Mouse (Mus musculus) liver, embryonic 16.5 days (tissue): Measurements from ENCODE around the gene Rab42. TPM values are rescaled to one million over a fixed set of nuclear protein-coding genes. Genes with fewer than 3 reads are reported as not detected.
A peak's percentile ranks its signal among the peaks of the same experiment; 100 is the strongest.

Source experiments
- ATAC-seq: fragments of 200-750 bp; cut with Nextera tagmentation; 2 replicates; pipeline ENCODE4 v1.8.0; 2017; ENCODE audit warnings: low read depth, mild to moderate bottlenecking, moderate number of reproducible peaks, moderate library complexity
- H3K27ac ChIP-seq: fragments of 300-500 bp; sonication (generic); 2 replicates; pipeline ENCODE4 v1.5.1; 2014; ENCODE audit warnings: mild to moderate bottlenecking, low read length
- H3K27me3 ChIP-seq: fragments of 300-500 bp; sonication (generic); 2 replicates; pipeline ENCODE4 v1.6.1; 2014; ENCODE audit warnings: low read depth, low read length, mixed read lengths; ENCODE audit not compliant: control insufficient read depth, insufficient read depth
- H3K36me3 ChIP-seq: fragments of 300-500 bp; sonication (generic); 2 replicates; pipeline ENCODE4 v1.6.1; 2014; ENCODE audit warnings: mild to moderate bottlenecking; ENCODE audit not compliant: control insufficient read depth, insufficient read depth
- H3K4me1 ChIP-seq: fragments of 300-500 bp; sonication (generic); 2 replicates; pipeline ENCODE4 v1.6.1; 2014; ENCODE audit warnings: low read depth, low read length, mixed read lengths; ENCODE audit not compliant: control insufficient read depth
- H3K4me2 ChIP-seq: fragments of 300-500 bp; sonication (generic); 2 replicates; pipeline ENCODE4 v1.6.1; 2014; ENCODE audit warnings: low read depth, low read length, mixed read lengths
- H3K4me3 ChIP-seq: fragments of 300-500 bp; sonication (generic); 2 replicates; pipeline ENCODE4 v1.5.1; 2014; ENCODE audit warnings: low read depth, mild to moderate bottlenecking, low read length
- H3K9ac ChIP-seq: fragments of 300-500 bp; sonication (generic); 2 replicates; pipeline ENCODE4 v1.6.1; 2014; ENCODE audit warnings: low read depth, low read length
- H3K9me3 ChIP-seq: fragments of 300-500 bp; sonication (generic); replicated peaks from 2 replicates; pipeline ENCODE4 v1.6.1; 2016; ENCODE audit warnings: low read length; ENCODE audit not compliant: control insufficient read depth
- WGBS: fragments of 180-500 bp; shearing (Covaris S2); extraction: QIAGEN DNeasy Blood & Tissue Kit; methylation state at CpG from one replicate; pipeline ENCODE4 v1.1.7; 2014; ENCODE audit not compliant: insufficient replicate concordance; 5-methylcytosine and 5-hydroxymethylcytosine counted together
- polyA plus RNA-seq: library from polyadenylated mRNA; unstranded; fragments of >200 nt; fragmentation: Nextera tagmentation; extraction: Ambion mirVana; gene quantifications from 2 replicates; pipeline ENCODE4 v1.2.1, GENCODE M21; 2015

Rab42 gene
- polyA plus RNA-seq, 1 experiment from 2014 or later, result 0.41 TPM

DNA sequence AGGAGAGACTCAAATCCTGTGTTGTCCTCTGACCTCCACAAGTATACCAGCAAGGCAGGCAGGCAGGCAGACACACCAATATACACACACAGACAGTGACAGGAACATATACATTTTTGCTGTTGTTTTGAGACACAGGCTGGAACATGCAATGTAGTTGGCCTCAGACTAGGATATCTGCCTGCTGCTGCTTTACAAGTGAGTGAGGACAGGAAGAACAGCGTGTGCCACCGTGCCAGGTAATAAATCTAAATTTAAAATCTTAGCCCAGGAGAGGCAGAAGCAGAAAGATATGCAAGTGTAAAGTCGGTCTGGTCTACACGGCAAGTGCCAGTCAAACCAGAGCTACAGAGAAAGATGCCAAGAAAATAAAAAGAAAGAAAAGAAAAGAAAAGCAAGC lies 43.9 kb downstream of the Rab42 start:
- Histone ChIP-seq H3K4me2 (peak overlapping the region; percentile 78), H3K4me3 (no peak overlapping the region), H3K27me3 (no peaks in the 10 kb centered on the region), H3K9ac (0 out of 2 replicates have a peak overlapping the region, but pooled peaks have one; percentile 14), H3K27ac (peak overlapping the region; percentile 16; the same call in 1 of the 2 replicates), H3K36me3 (no peaks in the 10 kb centered on the region), H3K9me3 (no peaks in the 10 kb centered on the region), H3K4me1 (peaks cover 29% of the 10 kb centered on the region)
- WGBS, result 63% methylated on average over 4 of the region's 4 CpGs
- no peak for ATAC-seq

DNA sequence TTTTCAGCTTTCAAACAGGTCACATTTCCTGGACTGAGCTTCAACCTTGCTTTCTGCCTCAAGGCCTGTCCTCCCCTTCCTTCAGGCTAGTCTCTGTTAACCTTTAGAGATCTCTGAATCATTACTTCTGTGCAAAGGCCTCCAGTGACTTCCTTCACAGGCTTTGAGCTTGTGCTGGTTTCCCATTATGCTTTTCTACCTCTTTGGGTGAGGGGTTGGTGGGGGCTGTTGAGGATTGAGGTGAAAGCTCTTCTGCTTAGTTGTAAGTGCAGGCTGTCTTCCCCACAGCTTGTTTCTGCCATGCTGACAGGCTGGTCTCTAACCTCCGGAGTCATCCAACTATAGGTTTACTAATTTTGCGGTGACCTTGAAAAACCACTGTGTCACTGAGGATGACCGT lies 46.8 kb downstream of the Rab42 start:
- Histone ChIP-seq H3K27me3 (no peaks in the 10 kb centered on the region), H3K4me3 (no peak overlapping the region), H3K27ac (0 out of 2 replicates have a peak overlapping the region, but pooled peaks have one; percentile 3), H3K9ac (no peak overlapping the region), H3K4me2 (no peak overlapping the region), H3K4me1 (peaks cover 23% of the 10 kb centered on the region), H3K9me3 (no peaks in the 10 kb centered on the region), H3K36me3 (peaks cover 2% of the 10 kb centered on the region; the same call in 1 of the 2 replicates)
- no peak for ATAC-seq
- 85% methylated on average over 3 of the region's 3 CpGs for WGBS

DNA sequence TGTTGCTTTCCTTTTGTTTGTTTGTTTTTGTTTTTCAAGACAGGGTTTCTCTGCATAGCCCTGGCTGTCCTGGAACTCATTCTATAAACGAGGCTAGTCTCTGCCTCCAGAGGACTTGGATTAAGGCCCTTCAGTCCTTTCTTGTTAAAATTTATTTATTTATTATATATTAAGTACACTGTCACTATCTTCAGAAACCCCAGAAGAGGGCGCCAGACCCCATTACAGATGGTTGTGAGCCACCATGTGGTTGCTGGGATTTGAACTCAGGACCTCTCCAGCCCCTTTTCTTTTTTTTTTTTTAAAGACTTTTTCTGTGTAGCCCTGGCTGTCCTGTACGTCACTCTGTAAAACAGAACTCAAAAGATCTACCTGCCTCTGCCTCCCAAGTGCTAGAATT lies 48.2 kb downstream of the Rab42 start:
- no peak overlapping the region for H3K4me3 ChIP-seq
- ATAC-seq, result no peak
- H3K4me1 ChIP-seq, result peaks cover 23% of the 10 kb centered on the region
- no peak overlapping the region for H3K27ac ChIP-seq
- 68% methylated on average over 3 of the region's 3 CpGs for WGBS
- no peaks in the 10 kb centered on the region for H3K9me3 ChIP-seq
- no peak overlapping the region for H3K4me2 ChIP-seq
- H3K27me3 ChIP-seq, result no peaks in the 10 kb centered on the region
- no peak overlapping the region for H3K9ac ChIP-seq
- peaks cover 14% of the 10 kb centered on the region; the same call in 1 of the 2 replicates for H3K36me3 ChIP-seq

DNA sequence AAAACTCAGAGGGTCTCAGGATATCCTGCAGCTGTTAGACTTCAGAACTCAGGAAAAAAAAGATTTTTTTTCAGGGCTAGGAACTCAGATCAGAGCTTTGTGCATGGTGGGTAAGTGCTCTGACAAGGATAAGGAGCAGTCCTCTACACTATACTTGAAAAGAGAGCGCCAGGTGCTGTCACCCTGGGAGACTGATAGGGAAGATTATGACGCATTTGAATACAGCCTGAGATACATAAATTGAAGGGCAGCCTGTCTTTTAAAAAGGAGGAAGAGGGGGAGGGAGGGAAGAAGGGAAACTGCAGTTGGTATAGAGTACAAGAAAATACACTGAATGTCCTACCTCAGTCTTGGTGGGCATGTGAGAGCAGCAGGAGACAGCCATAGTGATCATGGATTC lies 49.6 kb downstream of the Rab42 start:
- peaks cover 19% of the 10 kb centered on the region; the same call in 1 of the 2 replicates for H3K36me3 ChIP-seq
- no peak overlapping the region for H3K9ac ChIP-seq
- ATAC-seq, result no peak
- H3K27ac ChIP-seq, result no peak overlapping the region
- H3K27me3 ChIP-seq, result no peaks in the 10 kb centered on the region
- 24% methylated on average over 2 of the region's 2 CpGs for WGBS
- peaks cover 11% of the 10 kb centered on the region for H3K4me1 ChIP-seq
- H3K4me3 ChIP-seq, result no peak overlapping the region
- no peak overlapping the region for H3K4me2 ChIP-seq
- no peaks in the 10 kb centered on the region for H3K9me3 ChIP-seq

DNA sequence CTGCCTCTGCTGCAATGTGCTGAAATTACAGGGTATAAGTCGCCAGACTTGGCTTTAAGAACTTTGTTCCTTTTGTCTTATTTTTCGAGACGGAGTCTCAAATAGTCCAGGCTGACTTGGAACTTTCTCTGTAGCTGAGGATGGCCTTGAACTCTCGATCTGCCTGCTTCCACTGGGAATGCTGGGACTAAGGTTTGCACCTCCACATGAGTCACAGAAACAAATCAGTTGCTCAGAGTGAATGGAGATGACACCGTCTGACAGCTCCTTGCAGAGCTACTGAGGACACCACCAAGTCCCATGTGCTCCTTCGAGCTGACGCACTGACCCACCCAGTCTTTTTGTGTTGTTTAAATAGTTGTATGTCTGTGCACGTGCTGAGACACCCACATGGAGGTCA lies 50.1 kb downstream of the Rab42 start:
- Histone ChIP-seq H3K27ac (no peak overlapping the region), H3K9me3 (no peaks in the 10 kb centered on the region), H3K9ac (no peak overlapping the region), H3K4me3 (no peak overlapping the region), H3K27me3 (no peaks in the 10 kb centered on the region), H3K4me1 (peaks cover 11% of the 10 kb centered on the region), H3K4me2 (no peak overlapping the region), H3K36me3 (peaks cover 19% of the 10 kb centered on the region; the same call in 1 of the 2 replicates)
- 70% methylated on average over 8 of the region's 8 CpGs for WGBS
- no peak for ATAC-seq

Other genes starting within 250 kb of the Rab42 start
- gene Gm10300, start 228.7 kb downstream of the Rab42 start, polyA plus RNA-seq, result 0.33 and 0.46 TPM in 2 replicates
- gene Epb41, start 228.1 kb downstream of the Rab42 start, polyA plus RNA-seq, result 196 and 232 TPM in 2 replicates
- 0.02 and 0.04 TPM in 2 replicates for gene Oprd1, start 158.9 kb downstream of the Rab42 start, polyA plus RNA-seq
- 24.9 and 28.5 TPM in 2 replicates for gene Ythdf2, start 91.1 kb downstream of the Rab42 start, polyA plus RNA-seq
- gene Gmeb1, start 41.8 kb downstream of the Rab42 start, polyA plus RNA-seq, result 12.2 and 12.7 TPM in 2 replicates
- gene Taf12, start 29.0 kb downstream of the Rab42 start, polyA plus RNA-seq, result 31.0 and 35.3 TPM in 2 replicates
- 26.9 and 27.3 TPM in 2 replicates for gene Trnau1ap, start 26.2 kb upstream of the Rab42 start, polyA plus RNA-seq
- gene Rcc1, start 50.2 kb upstream of the Rab42 start, polyA plus RNA-seq, result 41.3 and 44.2 TPM in 2 replicates
- 7.6 and 9.9 TPM in 2 replicates for gene Phactr4, start 119.1 kb upstream of the Rab42 start, polyA plus RNA-seq
- gene Med18, start 160.5 kb upstream of the Rab42 start, polyA plus RNA-seq, result 8.2 and 11.4 TPM in 2 replicates
- 7.9 and 8.1 TPM in 2 replicates for gene Sesn2, start 207.1 kb upstream of the Rab42 start, polyA plus RNA-seq
- gene Atpif1, start 230.3 kb upstream of the Rab42 start, polyA plus RNA-seq, result 1,068 and 1,164 TPM in 2 replicates
- gene Dnajc8, start 232.2 kb upstream of the Rab42 start, polyA plus RNA-seq, result 77.7 and 83.4 TPM in 2 replicates